Mouse (Mus musculus): Measurements from ENCODE around the gene A230072I06Rik.

Gene A230072I06Rik

DNA sequence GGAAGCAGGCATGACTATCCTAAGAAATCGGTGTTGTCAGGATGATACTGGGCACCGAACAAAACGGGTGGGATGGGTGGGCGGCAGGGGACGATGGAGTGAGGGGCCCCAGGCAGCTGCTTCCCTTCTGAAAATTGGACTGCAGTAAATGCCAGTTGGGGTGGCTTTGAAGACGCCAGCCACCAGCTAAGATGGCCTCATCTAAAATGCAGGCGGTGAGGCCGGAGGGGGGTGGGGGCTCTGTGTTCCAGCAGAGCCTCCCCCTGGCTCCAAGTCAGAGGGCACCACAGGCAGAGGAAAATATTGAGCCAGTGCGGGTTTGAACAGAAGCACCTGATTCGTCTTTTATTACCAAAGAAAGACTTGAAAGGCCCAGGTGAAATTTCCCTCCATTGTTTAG, 45.9 kb downstream of the A230072I06Rik start:
- no peak for DNase-seq

DNA sequence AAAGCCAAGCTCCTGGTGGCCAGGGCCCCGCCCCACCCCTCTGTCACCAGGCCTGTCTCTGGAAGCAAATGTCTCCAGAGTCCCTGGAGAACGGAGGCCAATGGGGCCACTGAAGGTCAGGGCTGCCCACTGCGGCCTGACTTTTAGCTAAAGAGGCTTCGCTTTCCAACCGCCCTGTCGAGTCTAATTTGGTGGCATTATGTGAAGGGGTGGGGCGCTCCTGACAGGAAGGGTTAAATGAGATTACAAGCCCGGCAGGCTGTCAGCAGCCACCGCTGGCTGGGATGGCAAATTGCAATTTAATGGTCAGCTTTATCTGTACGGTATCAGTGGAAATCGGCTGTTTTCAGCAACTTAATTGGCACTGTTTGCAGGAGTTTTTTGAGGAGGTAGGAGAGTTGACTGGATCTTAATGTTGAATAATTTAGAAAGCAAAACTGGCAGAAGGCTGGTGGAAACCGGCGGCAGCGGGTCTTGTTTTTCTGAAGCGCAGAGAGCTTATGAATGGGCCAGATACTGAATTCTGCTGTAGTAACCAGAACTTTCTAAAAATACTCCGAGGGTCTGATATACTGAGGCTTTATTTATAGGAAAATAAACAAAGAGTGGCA, 46.5 kb downstream of the A230072I06Rik start:
- DNase-seq = no peak

DNA sequence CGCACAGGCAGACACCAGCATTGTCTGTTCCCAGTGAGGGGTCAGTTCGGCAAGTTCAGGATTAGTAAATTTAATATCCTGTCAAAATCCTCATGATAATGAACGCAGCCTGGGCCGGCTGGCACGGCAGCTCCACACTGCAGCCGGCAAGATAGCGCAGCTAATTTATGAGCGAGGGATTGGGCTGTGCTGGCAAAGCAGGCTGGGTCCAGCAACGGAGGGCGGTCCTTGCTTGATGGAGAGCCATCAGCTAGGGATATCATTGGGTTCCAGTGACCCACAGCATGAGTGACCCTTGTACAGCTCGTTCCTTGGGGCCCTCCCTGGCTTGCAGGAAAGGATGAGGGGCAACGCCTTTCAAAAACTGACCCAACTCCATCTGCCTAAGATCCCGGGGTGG, 48.6 kb downstream of the A230072I06Rik start:
- no peak for DNase-seq

DNA sequence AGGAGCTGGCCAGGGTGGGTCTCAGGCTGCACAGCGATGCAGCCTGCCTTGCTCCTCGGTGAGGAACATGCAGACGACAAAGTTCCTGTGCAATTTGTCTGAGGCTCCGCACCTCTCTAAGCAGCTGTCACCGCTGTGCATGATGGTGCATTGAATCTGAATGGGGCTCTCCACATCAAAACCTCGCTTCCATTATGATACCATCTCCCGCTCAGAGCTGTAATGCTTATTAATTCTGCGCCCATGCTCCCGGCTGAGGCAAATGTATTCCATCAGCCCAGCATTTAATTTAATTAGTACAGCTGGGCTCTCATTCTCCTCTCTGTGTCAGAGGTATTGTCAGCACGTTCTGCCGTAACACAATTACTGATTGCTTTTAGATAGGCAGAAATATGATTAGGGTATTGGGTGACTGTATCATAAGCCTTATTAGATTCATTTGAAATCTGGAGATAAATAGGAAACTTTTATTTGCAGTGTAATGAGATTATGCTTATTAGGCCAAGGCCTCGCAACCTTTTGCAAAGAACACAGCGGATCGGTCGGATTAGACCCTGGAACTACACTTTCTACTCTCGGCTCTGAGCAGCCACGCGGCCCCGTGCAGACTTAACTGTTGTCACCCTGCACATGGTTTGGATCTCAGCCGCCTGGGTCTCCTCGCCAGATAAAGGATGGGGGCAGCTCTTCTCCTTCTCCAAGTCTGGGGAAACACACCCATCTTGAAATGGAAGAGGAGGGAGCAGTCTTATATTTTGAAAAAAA, 49.3 kb downstream of the A230072I06Rik start:
- no peak for DNase-seq

DNA sequence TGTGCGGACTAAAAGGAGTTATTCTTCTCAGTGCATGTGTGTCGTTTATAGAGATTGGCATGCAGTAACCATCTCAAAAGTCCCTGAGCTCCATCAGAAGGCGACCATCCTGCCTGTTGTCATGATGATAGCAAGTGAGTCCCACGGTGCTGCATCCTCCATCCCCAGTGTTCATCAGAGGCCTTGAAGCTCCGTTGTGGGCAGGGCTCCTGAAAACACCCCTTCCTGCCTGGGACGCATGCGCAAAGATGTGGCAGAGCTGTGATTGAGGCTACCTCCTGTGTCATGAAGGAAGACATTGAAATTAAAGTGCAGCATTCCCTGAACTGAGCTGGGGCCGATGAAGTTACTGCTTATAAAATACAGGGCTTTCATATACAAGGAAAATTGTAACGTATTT, 49.9 kb downstream of the A230072I06Rik start:
- DNase-seq = no peak

DNA sequence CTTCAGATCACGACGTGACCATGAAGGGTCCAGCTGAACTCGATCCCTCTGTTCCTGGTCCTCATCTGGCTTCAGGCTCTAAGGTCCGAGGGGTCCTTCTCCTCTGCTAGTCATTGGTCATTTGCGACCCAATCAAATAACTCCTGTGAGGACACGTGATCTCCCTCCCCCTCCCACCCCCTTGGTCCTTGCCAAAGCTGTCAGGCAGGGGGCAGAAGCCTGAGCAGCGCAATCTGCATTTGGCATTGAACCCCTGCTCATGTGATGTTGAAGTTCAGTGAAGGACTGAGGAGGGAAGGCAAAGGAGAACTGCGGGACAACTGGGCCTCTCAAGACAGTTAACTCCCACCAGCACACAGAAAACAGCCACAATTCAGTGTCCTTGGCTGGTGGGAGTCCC, 51.4 kb downstream of the A230072I06Rik start:
- no peak for DNase-seq
